Mouse (Mus musculus) heart, embryonic 11.5 days (tissue): Measurements from ENCODE around the gene Palm3. TPM values are rescaled to one million over a fixed set of nuclear protein-coding genes. Genes with fewer than 3 reads are reported as not detected.

Experiments
- ATAC-seq: fragments of 200-750 bp; cut with Nextera tagmentation; replicated peaks from 2 replicates; pipeline ENCODE4 v1.8.0; 2017; ENCODE audit warnings: moderate library complexity; ENCODE audit not compliant: insufficient number of reproducible peaks, low FRiP score, low TSS enrichment
- H3K27ac ChIP-seq: fragments of 300-500 bp; sonication (generic); 2 replicates; pipeline ENCODE4 v1.5.1; 2014; ENCODE audit warnings: mild to moderate bottlenecking, low read depth, low read length
- H3K27me3 ChIP-seq: fragments of 300-500 bp; sonication (generic); 2 replicates; pipeline ENCODE4 v1.6.1; 2014; ENCODE audit warnings: mild to moderate bottlenecking, low read length, mixed read lengths; ENCODE audit not compliant: control insufficient read depth, insufficient read depth
- H3K36me3 ChIP-seq: fragments of 300-500 bp; sonication (generic); 2 replicates; pipeline ENCODE4 v1.6.1; 2014; ENCODE audit warnings: mild to moderate bottlenecking, low read length, moderate library complexity, mixed read lengths; ENCODE audit not compliant: control insufficient read depth, insufficient read depth
- H3K4me1 ChIP-seq: fragments of 300-500 bp; sonication (generic); 2 replicates; pipeline ENCODE4 v1.6.1; 2014; ENCODE audit warnings: low read length; ENCODE audit not compliant: control insufficient read depth, insufficient read depth
- H3K4me2 ChIP-seq: fragments of 300-500 bp; sonication (generic); 2 replicates; pipeline ENCODE4 v1.6.1; 2014; ENCODE audit warnings: mild to moderate bottlenecking, moderate library complexity
- H3K4me3 ChIP-seq: fragments of 300-500 bp; sonication (generic); 2 replicates; pipeline ENCODE4 v1.5.1; 2014; ENCODE audit warnings: low read depth, low read length
- H3K9ac ChIP-seq: fragments of 300-500 bp; sonication (generic); 2 replicates; pipeline ENCODE4 v1.6.1; 2014; ENCODE audit warnings: mild to moderate bottlenecking, low read depth, low read length, moderate library complexity
- H3K9me3 ChIP-seq: fragments of 300-500 bp; sonication (generic); replicated peaks from 2 replicates; pipeline ENCODE4 v1.6.1; 2016; ENCODE audit warnings: low read length; ENCODE audit not compliant: control insufficient read depth
- WGBS: fragments of 180-500 bp; shearing (Covaris S2); extraction: QIAGEN DNeasy Blood & Tissue Kit; methylation state at CpG from one replicate; pipeline ENCODE4 v1.1.7; 2014; ENCODE audit not compliant: insufficient replicate concordance; 5-methylcytosine and 5-hydroxymethylcytosine counted together
- polyA plus RNA-seq: library from polyadenylated mRNA; unstranded; fragments of >200 nt; fragmentation: Nextera tagmentation; extraction: Ambion mirVana; gene quantifications from 2 replicates; pipeline ENCODE4 v1.2.1, GENCODE M21; 2014

Palm3 gene
- polyA plus RNA-seq, 1 experiment from 2014 or later = 0.57 TPM

GRCm38 (mm10) chr8:84024171-84024570, 2.9 kb downstream of the Palm3 start:
- H3K4me3 ChIP-seq = no peak overlapping the region
- H3K27me3 ChIP-seq = peaks cover 45% of the 10 kb centered on the region
- no peak overlapping the region for H3K27ac ChIP-seq
- no peaks in the 10 kb centered on the region for H3K9me3 ChIP-seq
- 10% methylated on average over 10 of the region's 10 CpGs for WGBS
- ATAC-seq = no peak
- no peak overlapping the region for H3K4me2 ChIP-seq
- peaks cover 28% of the 10 kb centered on the region for H3K4me1 ChIP-seq
- H3K9ac ChIP-seq = no peak overlapping the region
- no peaks in the 10 kb centered on the region for H3K36me3 ChIP-seq

- no peak overlapping the region for H3K27ac ChIP-seq
- peak overlapping the region; percentile 48 for H3K4me3 ChIP-seq
- peak overlapping the region; percentile 89 for H3K4me2 ChIP-seq
- ATAC-seq = 0 out of 2 replicates have a peak, but pooled peaks have one; percentile 19
- peaks cover 45% of the 10 kb centered on the region for H3K27me3 ChIP-seq
- under 1% methylated on average over 41 of the region's 41 CpGs for WGBS
- H3K9ac ChIP-seq = peak overlapping the region; percentile 29; the same call in 1 of the 2 replicates
- peaks cover 28% of the 10 kb centered on the region for H3K4me1 ChIP-seq
- H3K36me3 ChIP-seq = no peaks in the 10 kb centered on the region
- no peaks in the 10 kb centered on the region for H3K9me3 ChIP-seq
Observed at GRCm38 (mm10) chr8:84025863-84026262, 4.6 kb downstream of the Palm3 start.

DNA sequence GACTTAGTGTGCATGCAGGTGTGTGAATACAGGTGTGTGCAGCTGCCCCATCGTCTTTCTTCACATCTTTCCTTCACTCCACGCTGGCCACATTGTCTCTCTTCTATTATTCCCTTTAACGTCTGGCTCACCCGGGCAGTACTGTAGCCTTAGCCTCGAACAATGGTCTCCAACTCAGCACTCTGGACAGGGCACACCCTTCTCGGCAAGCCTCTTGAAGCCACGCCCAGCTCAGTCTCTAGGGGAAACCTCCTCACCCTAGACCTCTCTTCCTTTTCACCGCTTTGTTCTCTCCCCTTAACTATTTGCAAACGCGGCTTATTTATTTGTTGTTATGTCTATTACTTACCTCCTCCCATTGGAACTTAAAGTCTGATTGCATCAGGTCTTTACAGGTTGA, 6.2 kb downstream of the Palm3 start:
- peaks cover 37% of the 10 kb centered on the region for H3K27me3 ChIP-seq
- no peaks in the 10 kb centered on the region for H3K9me3 ChIP-seq
- H3K4me2 ChIP-seq = no peak overlapping the region
- ATAC-seq = no peak
- H3K36me3 ChIP-seq = no peaks in the 10 kb centered on the region
- H3K9ac ChIP-seq = no peak overlapping the region
- H3K4me1 ChIP-seq = peaks cover 22% of the 10 kb centered on the region
- H3K27ac ChIP-seq = no peak overlapping the region
- 9% methylated on average over 10 of the region's 10 CpGs for WGBS
- no peak overlapping the region for H3K4me3 ChIP-seq

DNA sequence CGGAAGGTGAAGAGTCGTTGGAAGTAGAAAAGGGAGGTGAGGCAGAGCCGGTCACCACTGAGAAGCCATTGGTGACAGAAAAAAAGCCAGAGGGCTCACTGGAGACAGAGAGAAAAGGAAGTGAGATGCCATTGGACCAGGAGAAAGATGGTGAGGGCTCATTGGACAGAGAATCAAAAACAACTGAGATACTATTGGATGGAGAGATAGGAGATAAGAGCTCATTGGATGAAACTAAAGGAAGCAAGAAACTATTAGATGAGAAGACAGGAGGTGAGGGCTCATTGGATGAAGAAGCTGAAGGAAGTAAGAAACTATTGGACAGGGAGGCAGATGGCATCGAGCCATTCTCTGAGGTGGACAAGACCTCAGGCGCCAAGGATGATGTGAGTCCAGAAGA, 8.0 kb downstream of the Palm3 start:
- Histone ChIP-seq H3K4me2 (no peak overlapping the region), H3K9ac (no peak overlapping the region), H3K27ac (no peak overlapping the region), H3K36me3 (no peaks in the 10 kb centered on the region), H3K9me3 (no peaks in the 10 kb centered on the region), H3K4me1 (0 out of 2 replicates have a peak, but pooled peaks cover 5% of the 10 kb centered on the region), H3K27me3 (peaks cover 41% of the 10 kb centered on the region), H3K4me3 (no peak overlapping the region)
- no peak for ATAC-seq
- 88% methylated on average over 5 of the region's 5 CpGs for WGBS

GRCm38 (mm10) chr8:84032777-84033176, 11.5 kb downstream of the Palm3 start:
- H3K4me2 ChIP-seq = no peak overlapping the region
- no peaks in the 10 kb centered on the region for H3K4me1 ChIP-seq
- H3K9ac ChIP-seq = no peak overlapping the region
- H3K36me3 ChIP-seq = no peaks in the 10 kb centered on the region
- no peak for ATAC-seq
- H3K9me3 ChIP-seq = no peaks in the 10 kb centered on the region
- no peak overlapping the region for H3K4me3 ChIP-seq
- H3K27me3 ChIP-seq = peaks cover 16% of the 10 kb centered on the region
- 72% methylated on average over 4 of the region's 4 CpGs for WGBS
- H3K27ac ChIP-seq = no peak overlapping the region

GRCm38 (mm10) chr8:84038015-84038414, 16.7 kb downstream of the Palm3 start:
- Histone ChIP-seq H3K4me3 (no peak overlapping the region), H3K27ac (no peak overlapping the region)

DNA sequence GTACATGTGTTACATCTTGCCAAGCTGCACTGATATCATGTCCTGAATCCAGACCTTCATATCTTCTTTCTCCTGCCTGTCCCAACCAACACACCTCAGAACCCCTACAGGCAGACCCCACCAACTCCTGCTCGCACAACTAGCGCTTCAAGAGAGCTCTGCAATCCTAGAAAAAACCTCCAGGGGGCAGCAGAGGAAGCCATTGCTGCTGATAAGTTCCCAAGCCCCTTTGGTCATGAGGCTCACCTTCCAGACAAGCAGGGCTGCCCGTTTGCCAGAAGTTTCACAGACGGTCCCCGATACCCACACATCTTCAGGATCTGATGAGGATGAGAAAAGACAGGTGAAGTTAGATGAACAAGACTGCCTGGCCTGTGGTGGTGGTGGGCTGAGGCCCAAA, 17.8 kb downstream of the Palm3 start:
- 12% methylated on average over 5 of the region's 5 CpGs for WGBS
- H3K27me3 ChIP-seq = peaks cover 38% of the 10 kb centered on the region
- no peak overlapping the region for H3K9ac ChIP-seq
- no peak for ATAC-seq
- H3K4me2 ChIP-seq = no peak overlapping the region
- H3K4me3 ChIP-seq = no peak overlapping the region
- H3K36me3 ChIP-seq = no peaks in the 10 kb centered on the region
- H3K9me3 ChIP-seq = no peaks in the 10 kb centered on the region
- H3K27ac ChIP-seq = no peak overlapping the region
- peaks cover 5% of the 10 kb centered on the region; the same call in 1 of the 2 replicates for H3K4me1 ChIP-seq

More at GRCm38 (mm10) chr8:84038015-84038414, 16.7 kb downstream of the Palm3 start:
- Histone ChIP-seq H3K9me3 (no peaks in the 10 kb centered on the region), H3K9ac (no peak overlapping the region), H3K36me3 (no peaks in the 10 kb centered on the region), H3K27me3 (peaks cover 31% of the 10 kb centered on the region), H3K4me2 (no peak overlapping the region), H3K4me1 (peaks cover 5% of the 10 kb centered on the region; the same call in 1 of the 2 replicates)
- ATAC-seq = no peak
- WGBS = 52% methylated on average over 5 of the region's 5 CpGs

GRCm38 (mm10) chr8:84042066-84042947, 21.0 kb downstream of the Palm3 start, which contains the start of gene Il27ra:
Il27ra (minus strand) TSS chr8:84042589.
- H3K9me3 ChIP-seq = no peaks in the 10 kb centered on the region
- H3K4me2 ChIP-seq = peak within 1 kb of the TSS; percentile 78
- H3K4me3 ChIP-seq = peak within 1 kb of the TSS; percentile 46
- WGBS = 3% methylated on average over 40 of the region's 40 CpGs
- peak within 1 kb of the TSS; percentile 64 for H3K9ac ChIP-seq
- H3K27ac ChIP-seq = no peak within 1 kb of the TSS
- H3K27me3 ChIP-seq = peaks cover 51% of the 10 kb centered on the region
- H3K36me3 ChIP-seq = no peaks in the 10 kb centered on the region
- H3K4me1 ChIP-seq = peaks cover 5% of the 10 kb centered on the region; the same call in 1 of the 2 replicates
- peak; percentile 58; the same call in 1 of the 2 replicates for ATAC-seq
